Mouse (Mus musculus) lung, postnatal 10 days (tissue): ENCODE measurements at regions not wholly inside any gene's neighbourhood (a gene's known extent, or its start where the extent isn't known, plus 50 kb on each side); places are given as distances from the start of the nearest gene placed in this dataset.
A peak's percentile ranks its signal among the peaks of the same experiment; 100 is the strongest.

Source experiments
- DNase-seq: peaks from one replicate; pipeline ENCODE4 v3.0.0; 2021

- DNase-seq: no peak
Observed at GRCm38 (mm10) chr2:101209136-101209535, 415.4 kb upstream of the Rag2 start.

GRCm38 (mm10) chr2:101220759-101221158, 403.8 kb upstream of the Rag2 start:
- no peak for DNase-seq

- DNase-seq: no peak
Observed at GRCm38 (mm10) chr2:101242983-101243382, 381.5 kb upstream of the Rag2 start.

GRCm38 (mm10) chr2:101247133-101247532, 377.4 kb upstream of the Rag2 start:
- DNase-seq: no peak

GRCm38 (mm10) chr2:101252228-101252627, 372.3 kb upstream of the Rag2 start:
- no peak for DNase-seq

GRCm38 (mm10) chr2:101256464-101256863, 368.1 kb upstream of the Rag2 start:
- DNase-seq: no peak

- no peak for DNase-seq
Observed at GRCm38 (mm10) chr2:101263934-101264333, 360.6 kb upstream of the Rag2 start.

- no peak for DNase-seq
Observed at GRCm38 (mm10) chr2:101266685-101267374, 357.7 kb upstream of the Rag2 start.

GRCm38 (mm10) chr2:101274045-101274664, 350.4 kb upstream of the Rag2 start:
- DNase-seq: no peak

- no peak for DNase-seq
Observed at GRCm38 (mm10) chr2:101284886-101285285, 339.6 kb upstream of the Rag2 start.

GRCm38 (mm10) chr2:101288119-101288518, 336.4 kb upstream of the Rag2 start:
- no peak for DNase-seq

GRCm38 (mm10) chr2:101289168-101289567, 335.4 kb upstream of the Rag2 start:
- DNase-seq: no peak

- no peak for DNase-seq
Observed at GRCm38 (mm10) chr2:101290738-101291137, 333.8 kb upstream of the Rag2 start.

- no peak for DNase-seq
Observed at GRCm38 (mm10) chr2:101295678-101296368, 328.7 kb upstream of the Rag2 start.

GRCm38 (mm10) chr2:101296369-101296682, 328.2 kb upstream of the Rag2 start:
- DNase-seq: no peak

- no peak for DNase-seq
Observed at GRCm38 (mm10) chr2:101296778-101297177, 327.7 kb upstream of the Rag2 start.

GRCm38 (mm10) chr2:101299126-101299525, 325.4 kb upstream of the Rag2 start:
- DNase-seq: no peak

GRCm38 (mm10) chr2:101300106-101300505, 324.4 kb upstream of the Rag2 start:
- DNase-seq: no peak

- DNase-seq: no peak
Observed at GRCm38 (mm10) chr2:101321286-101321914, 303.1 kb upstream of the Rag2 start.

- no peak for DNase-seq
Observed at GRCm38 (mm10) chr2:101356709-101357108, 267.8 kb upstream of the Rag2 start.

- no peak for DNase-seq
Observed at GRCm38 (mm10) chr2:101364256-101364655, 260.3 kb upstream of the Rag2 start.

- peak; percentile 8 for DNase-seq
Observed at GRCm38 (mm10) chr2:101368278-101368677, 256.2 kb upstream of the Rag2 start.

- no peak for DNase-seq
Observed at GRCm38 (mm10) chr2:101370991-101371736, 253.4 kb upstream of the Rag2 start.
